Mouse (Mus musculus) 3134 (cell line): ENCODE results near the gene Gpkow.
A peak's percentile ranks its signal among the peaks of the same experiment; 100 is the strongest.

Source experiments
- DNase-seq: peaks from one replicate; pipeline ENCODE4 v3.0.0-alpha.2; 2011; ENCODE audit warnings: low spot score; ENCODE audit not compliant: insufficient read length; ENCODE audit errors: extremely low read depth

The Gpkow gene

GRCm38 (mm10) chrX:7696954-7697381 is at the start of gene Gpkow:
Gene Gpkow, plus strand, starts transcription at chrX:7697131.
- peak; percentile 81 for DNase-seq

DNA sequence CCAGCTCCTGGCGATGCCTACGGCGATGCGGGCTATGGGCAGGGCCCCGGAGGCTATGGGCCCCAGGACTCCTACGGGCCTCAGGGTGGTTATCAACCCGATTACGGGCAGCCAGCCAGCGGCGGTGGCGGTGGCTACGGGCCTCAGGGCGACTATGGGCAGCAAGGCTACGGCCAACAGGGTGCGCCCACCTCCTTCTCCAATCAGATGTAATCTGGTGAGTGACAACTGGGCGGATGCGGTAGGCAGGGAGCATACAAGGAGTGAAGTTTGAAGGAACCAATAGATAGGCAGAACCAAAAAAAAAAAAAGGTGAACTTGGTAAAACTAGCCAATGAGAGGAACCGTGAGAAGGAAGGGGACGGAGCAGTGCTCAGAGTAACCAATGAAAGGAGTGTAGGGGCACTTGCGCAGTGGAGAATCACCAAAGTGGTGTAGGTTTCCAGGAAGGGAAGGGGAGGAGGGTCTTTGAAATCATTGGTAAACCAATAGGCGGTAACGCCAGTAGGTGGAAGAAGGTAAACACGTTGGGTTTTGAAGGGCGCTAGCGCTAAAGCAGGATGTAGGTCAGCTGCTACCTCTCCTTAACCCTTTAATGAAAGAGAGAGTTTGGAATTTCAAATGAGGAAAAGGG is 48.1 kb upstream of the Gpkow start:
- peak; percentile 82 for DNase-seq

DNA sequence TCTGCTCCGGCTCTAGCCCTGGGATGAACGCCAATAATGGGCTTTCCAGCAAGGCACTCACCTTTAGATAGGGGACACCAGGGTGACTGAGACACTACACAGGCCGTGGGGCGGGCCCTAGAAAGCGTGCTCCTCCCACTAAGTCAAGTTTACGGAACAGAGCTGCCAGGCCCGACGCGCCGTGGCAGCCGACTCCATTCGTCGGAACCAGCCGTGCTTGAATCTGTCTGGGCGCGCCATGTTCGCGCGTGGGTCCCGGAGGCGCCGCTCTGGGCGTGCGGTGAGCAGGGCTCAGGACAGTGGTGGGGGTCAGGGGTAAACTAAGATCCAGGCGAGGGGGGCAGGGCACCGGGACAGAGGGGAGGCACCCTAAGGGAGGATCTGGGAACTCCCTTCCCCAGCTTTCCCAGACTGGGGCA is 39.7 kb upstream of the Gpkow start, which contains the start of gene Prickle3:
Prickle3 (plus strand) TSS at position 40 of the 419 bp plus-strand sequence.
- peak; percentile 63 for DNase-seq

- peak; percentile 77 for DNase-seq
Observed at GRCm38 (mm10) chrX:7658031-7658784, 38.7 kb upstream of the Gpkow start.

GRCm38 (mm10) chrX:7658785-7659589 is 37.9 kb upstream of the Gpkow start:
- DNase-seq, result no peak

DNA sequence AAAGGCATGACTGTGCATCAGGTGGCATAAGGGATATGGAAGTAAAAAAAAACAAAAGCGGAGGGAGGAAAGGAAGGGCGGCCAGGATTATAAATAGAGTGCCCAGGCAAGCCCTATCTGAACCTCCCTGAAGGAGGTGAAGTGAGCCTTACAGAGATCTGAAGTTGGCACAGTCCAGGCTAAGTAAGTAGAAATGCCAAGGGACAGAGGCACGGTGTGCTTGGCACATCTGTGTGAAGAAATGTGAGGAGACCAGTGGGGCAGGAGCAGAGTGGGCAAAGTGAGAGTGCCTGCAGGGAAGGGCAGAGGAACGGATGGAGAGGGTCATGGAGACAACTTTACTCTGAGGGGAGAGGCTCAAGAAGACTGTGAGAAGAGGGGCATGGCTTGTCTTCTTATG is 35.8 kb upstream of the Gpkow start:
- DNase-seq, result no peak

- DNase-seq, result no peak
Observed at GRCm38 (mm10) chrX:7662936-7663335, 34.0 kb upstream of the Gpkow start.

DNA sequence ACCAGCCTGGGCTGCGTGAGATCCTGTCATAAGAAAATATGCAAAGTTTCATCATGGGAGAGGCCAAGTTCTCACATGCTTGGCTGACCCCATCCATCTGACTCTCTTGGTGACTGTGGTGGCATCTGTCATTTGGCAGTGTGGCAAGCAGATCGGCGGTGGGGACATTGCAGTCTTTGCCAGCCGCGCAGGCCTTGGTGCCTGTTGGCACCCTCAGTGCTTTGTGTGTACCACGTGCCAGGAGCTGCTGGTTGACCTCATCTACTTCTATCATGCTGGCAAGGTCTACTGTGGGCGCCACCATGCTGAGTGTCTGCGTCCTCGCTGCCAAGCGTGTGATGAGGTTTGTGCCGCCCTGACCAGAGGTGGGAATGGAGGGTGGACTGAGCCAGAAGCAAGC is 32.1 kb upstream of the Gpkow start:
- no peak for DNase-seq

DNA sequence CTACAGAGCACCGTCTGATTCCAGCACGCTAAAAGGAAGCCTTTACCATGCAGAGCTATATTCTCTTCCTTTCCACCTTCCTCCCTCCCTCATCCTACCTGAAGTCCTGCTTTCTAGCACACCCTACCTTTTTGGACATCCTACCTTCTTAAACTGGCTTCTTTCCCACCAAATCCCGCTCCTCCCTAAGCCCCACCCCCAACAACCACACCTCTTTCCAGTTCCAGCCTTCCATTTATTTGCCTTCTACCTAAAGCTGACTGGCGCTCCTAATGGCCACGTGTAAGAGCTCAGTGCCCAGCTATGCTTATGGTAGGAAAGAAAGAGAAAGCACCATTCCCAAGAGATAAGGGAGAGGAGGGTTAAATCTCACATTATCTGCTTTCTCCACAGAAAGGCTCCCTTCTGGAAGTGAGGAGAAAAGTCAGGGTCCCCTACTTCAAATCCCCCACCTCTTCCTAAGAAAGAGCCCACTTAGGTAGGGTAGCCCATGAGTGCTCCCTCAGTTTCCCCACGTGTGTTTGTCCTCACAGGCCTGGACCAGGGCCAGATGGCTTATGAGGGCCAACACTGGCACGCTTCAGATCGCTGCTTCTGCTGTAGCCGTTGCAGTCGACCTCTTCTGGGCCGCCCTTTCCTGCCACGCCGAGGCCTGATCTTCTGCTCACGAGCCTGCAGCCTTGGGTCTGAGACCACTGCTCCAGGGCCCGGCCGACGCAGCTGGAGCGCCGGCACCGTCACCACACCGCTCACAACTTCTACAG is 31.0 kb upstream of the Gpkow start:
- no peak for DNase-seq

DNA sequence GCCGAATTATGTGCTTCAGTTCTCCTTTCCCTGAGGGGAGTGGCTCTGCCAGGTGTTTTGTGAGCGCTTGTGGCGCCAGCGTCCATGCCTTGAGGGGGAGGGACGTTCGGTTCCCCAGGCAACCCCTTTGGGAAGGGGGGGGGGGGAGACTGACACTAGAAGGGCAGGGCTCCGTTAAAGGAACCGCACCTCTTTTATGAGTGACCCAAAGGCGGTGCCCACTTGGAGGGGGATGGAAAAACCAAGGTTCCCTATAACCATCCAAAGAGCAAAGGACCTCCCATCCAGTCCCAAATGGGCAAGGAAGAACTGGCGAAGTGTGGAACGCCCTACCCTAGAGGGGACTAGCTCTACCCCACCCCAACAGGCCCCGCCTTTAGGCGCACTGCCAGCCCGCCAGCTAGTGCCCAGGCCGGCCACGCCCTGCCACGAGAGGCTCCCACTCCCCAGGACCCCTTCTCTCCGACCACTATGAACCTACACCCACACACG is 26.5 kb upstream of the Gpkow start:
- DNase-seq, result peak; percentile 83

DNA sequence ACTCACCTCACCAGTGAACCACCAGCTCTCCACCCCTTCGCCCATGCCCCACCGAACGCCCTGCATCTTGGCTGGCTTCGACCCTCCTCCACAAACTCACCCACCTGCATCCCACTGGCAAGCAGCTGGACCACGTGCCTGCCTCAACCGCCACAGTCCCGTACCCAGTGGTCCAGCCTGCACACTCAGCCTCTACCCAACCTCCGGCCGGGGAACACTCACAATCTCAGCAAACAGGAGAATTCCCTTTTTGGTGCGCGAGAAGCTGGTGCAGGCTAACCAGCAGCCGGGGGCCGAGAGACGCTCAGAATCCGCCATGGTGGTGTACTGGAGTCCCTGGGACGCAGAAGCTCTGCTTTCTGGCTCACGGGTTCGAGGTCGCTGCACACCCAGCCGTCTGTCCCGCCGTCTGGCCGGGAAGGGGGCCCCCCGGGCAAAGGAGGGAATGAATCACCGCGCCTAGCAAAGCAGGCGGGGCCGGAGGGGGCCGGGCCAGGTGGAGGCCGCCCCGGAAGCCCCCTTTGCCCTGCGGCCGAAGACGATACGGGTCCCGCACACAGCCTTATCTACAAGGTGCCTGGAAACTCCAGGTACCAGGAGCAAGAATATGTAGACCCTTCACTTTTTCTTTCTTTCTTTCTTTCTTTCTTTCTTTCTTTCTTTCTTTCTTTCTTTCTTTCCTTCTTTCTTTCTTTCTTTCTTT is 25.9 kb upstream of the Gpkow start, which contains the start of gene Plp2:
Plp2 (minus strand) TSS at position 470 of the 703 bp plus-strand sequence.
- peak; percentile 72 for DNase-seq

- no peak for DNase-seq
Observed at GRCm38 (mm10) chrX:7672739-7673138, 24.2 kb upstream of the Gpkow start.

- peak; percentile 75 for DNase-seq
Observed at GRCm38 (mm10) chrX:7673578-7674281, 23.2 kb upstream of the Gpkow start.

DNA sequence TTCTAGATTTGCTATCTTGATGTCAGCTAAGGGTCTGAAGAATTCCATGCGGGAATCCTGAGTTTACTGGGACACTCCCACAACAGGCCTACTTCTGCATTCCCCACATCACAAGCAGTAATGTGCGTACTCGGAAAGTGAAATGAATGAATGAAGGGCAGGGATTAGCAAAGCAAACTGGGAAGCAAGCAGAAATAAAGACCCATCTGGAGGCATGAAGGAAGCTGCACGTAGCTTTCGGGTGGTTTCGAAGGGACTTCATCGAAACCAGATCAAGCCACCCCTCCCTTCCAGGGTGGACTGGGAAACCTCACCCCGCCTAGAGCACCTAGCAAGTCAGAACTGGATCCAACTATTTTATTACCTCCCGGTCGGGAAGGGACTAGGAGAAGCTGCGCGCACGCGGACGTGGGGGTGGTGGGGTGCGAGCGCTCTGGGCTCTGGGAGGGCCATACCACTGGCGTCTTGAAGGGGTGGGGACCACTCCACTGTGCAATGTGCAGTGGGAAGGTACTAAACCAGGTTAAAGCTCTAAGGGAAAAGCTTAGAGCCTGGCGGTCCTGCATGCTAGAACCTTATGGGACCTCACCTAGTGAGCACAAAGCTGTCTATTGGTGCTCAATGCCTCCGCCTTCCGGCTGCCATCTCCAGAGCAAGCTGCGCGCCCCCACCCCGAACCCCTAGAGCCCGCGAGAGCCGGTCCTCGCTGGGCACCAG is 22.5 kb upstream of the Gpkow start:
- DNase-seq, result no peak

DNA sequence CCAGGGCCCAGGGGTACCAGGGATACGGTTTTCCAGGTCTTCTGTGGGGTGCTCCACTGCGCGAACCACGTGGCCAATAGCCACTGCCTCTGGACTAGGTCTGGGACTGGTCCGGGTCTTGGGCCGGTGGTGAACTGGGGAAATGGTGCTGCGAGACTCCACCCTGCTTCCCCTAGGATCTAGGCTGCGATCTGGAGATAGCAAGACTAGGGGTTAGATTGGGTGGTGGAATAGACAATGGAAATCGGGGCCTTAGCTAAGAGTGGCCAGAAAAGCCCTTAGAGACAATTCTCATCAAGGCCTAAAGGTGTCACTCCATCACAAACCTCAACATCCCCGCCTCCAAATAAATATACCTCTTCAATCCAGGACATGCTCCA is 21.9 kb upstream of the Gpkow start:
- DNase-seq, result no peak

GRCm38 (mm10) chrX:7678986-7679385 is 17.9 kb upstream of the Gpkow start:
- DNase-seq, result no peak

GRCm38 (mm10) chrX:7679405-7680056 is 17.4 kb upstream of the Gpkow start:
- peak; percentile 94 for DNase-seq

- no peak for DNase-seq
Observed at GRCm38 (mm10) chrX:7680057-7680412, 16.9 kb upstream of the Gpkow start.
